Comparison of ENCODE assay signal across 8 mouse cellular contexts in the genomic region with DNA sequence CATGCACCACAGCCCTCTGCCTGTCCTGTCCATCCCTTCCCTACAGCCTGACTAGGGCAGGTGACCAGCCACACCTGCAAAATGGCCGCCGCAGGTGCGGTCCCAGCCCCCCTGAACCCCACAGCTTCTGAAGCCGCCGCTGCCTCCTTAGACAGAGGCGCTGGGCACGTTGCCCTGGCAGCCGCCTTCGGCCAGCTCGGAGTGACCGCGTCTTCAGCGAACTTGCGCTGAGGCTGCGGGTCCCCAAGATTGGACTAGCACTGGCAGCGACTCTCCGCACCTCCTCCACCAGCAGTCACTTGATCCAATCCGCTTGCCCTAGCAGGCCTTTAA. TPM values are rescaled to one million over a fixed set of nuclear protein-coding genes. Genes with fewer than 3 reads are reported as not detected.
DNase-seq lines count a peak whose midpoint lies in the region; ATAC-seq lines count a peak whose summit lies in the region.

No protein-coding gene starts in this region.

- peak overlapping the region; percentile 22 for H3K9ac ChIP-seq in intestine, embryonic 14.5 days (ENCODE audit: low read length)
- peak overlapping the region; percentile 71 for H3K9ac ChIP-seq in midbrain, embryonic 12.5 days (replicated peaks)

- intact Hi-C loops in gastrocnemius, postnatal 14 days (cut with DNase I; ENCODE audit: low total_unique reads) = no loop called here

- H3K27me3 ChIP-seq in intestine, embryonic 14.5 days (replicated peaks; ENCODE audit: control insufficient read depth, insufficient read depth, low read length) = peaks cover 49% of the 10 kb centered on the region
- peaks cover 27% of the 10 kb centered on the region for H3K27me3 ChIP-seq in midbrain, embryonic 12.5 days

- H3K4me2 ChIP-seq in intestine, embryonic 14.5 days (ENCODE audit: low read length) = peak overlapping the region; percentile 99
- H3K4me2 ChIP-seq in midbrain, embryonic 12.5 days (replicated peaks) = peak overlapping the region; percentile 95

- no peaks in the 10 kb centered on the region for H3K36me3 ChIP-seq in intestine, embryonic 14.5 days (ENCODE audit: control insufficient read depth, insufficient read depth, low read length)
- H3K36me3 ChIP-seq in midbrain, embryonic 12.5 days = no peaks in the 10 kb centered on the region

- DNase-seq in gastrocnemius, postnatal 14 days = peak; percentile 19
- DNase-seq in gastrocnemius, postnatal 25 days = no peak
- DNase-seq in urinary bladder, postnatal 14 days (ENCODE audit: low spot score) = peak; percentile 13
- no peak for DNase-seq in urinary bladder, postnatal 36 days (ENCODE audit: low spot score in 2 of 2)
- no peak for DNase-seq in intestine, embryonic 14.5 days (ENCODE audit: low spot score)
- DNase-seq in urinary bladder, postnatal 4 days (ENCODE audit: low spot score in 2 of 2) = no peak
- DNase-seq in adipocyte (ENCODE audit: low spot score) = no peak

- peak; percentile 48; the same call in 1 of the 2 replicates for ATAC-seq in intestine, embryonic 14.5 days (replicated peaks; ENCODE audit: low FRiP score, low TSS enrichment, low read depth)
- ATAC-seq in midbrain, embryonic 12.5 days (ENCODE audit: low FRiP score, low read depth) = peak; percentile 1; the same call in 1 of the 2 replicates

- peaks cover 3% of the 10 kb centered on the region; the same call in 1 of the 2 replicates for H3K4me1 ChIP-seq in intestine, embryonic 14.5 days (replicated peaks; ENCODE audit: control insufficient read depth, insufficient read depth, low read length)
- H3K4me1 ChIP-seq in midbrain, embryonic 12.5 days = peaks cover 37% of the 10 kb centered on the region

- 4% methylated on average over 18 of the region's 18 CpGs for whole genome bisulfite sequencing in intestine, embryonic 14.5 days
- 1% methylated on average over 18 of the region's 18 CpGs for WGBS in midbrain, embryonic 12.5 days

- H3K4me3 ChIP-seq in intestine, embryonic 14.5 days (ENCODE audit: low read depth, low read length) = peak overlapping the region; percentile 50
- peak overlapping the region; percentile 62 for H3K4me3 ChIP-seq in midbrain, embryonic 12.5 days

- no peaks in the 10 kb centered on the region for H3K9me3 ChIP-seq in intestine, embryonic 14.5 days (ENCODE audit: control insufficient read depth, low read length)
- no peaks in the 10 kb centered on the region for H3K9me3 ChIP-seq in midbrain, embryonic 12.5 days

- no peak overlapping the region for H3K27ac ChIP-seq in intestine, embryonic 14.5 days (ENCODE audit: low read depth)
- H3K27ac ChIP-seq in midbrain, embryonic 12.5 days (replicated peaks) = peak overlapping the region; percentile 73

RNA-seq across cellular contexts. Expression of a gene that starts 1.5 kb away (rescaled TPM):
- total RNA-seq in gastrocnemius, postnatal 14 days (2021) = 1 to 10 TPM; 1.4 to 5.7 TPM
- 1 to 10 TPM; 1.5 to 1.7 TPM for total RNA-seq in gastrocnemius, postnatal 25 days (2021)
- polyA plus RNA-seq in intestine, embryonic 14.5 days (2014; fragmentation: Nextera tagmentation; extraction: Ambion mirVana) = 15.8 and 16.7 TPM in 2 replicates
- 125 and 126 TPM in 2 replicates for polyA plus RNA-seq in midbrain, embryonic 12.5 days (2016; fragmentation: Nextera tagmentation; extraction: Ambion mirVana)

RNA-seq across cellular contexts. Expression of a gene that starts 34.8 kb away (rescaled TPM):
- total RNA-seq in gastrocnemius, postnatal 14 days (2021) = not detected
- total RNA-seq in gastrocnemius, postnatal 25 days (2021) = not detected
- polyA plus RNA-seq in intestine, embryonic 14.5 days (2014; fragmentation: Nextera tagmentation; extraction: Ambion mirVana) = not detected in 2 replicates
- not detected in 2 replicates for polyA plus RNA-seq in midbrain, embryonic 12.5 days (2016; fragmentation: Nextera tagmentation; extraction: Ambion mirVana)

Comparison
In these comparisons a context has a peak if more than half of its experiments do, and no peak if none do; other contexts are left out.
1. DNase-seq: peak in gastrocnemius, postnatal 14 days (single experiment) and urinary bladder, postnatal 14 days (single experiment); none in gastrocnemius, postnatal 25 days (single experiment), urinary bladder, postnatal 36 days (0 of 2), intestine, embryonic 14.5 days (single experiment), urinary bladder, postnatal 4 days (0 of 2) and adipocyte (single experiment).